ENCODE assay signal across 11 mouse cellular contexts in genomic region chr11:107419925-107420324, GRCm38 (mm10). TPM values are rescaled to one million over a fixed set of nuclear protein-coding genes. Genes with fewer than 3 reads are reported as not detected.
DNase-seq lines count a peak whose midpoint lies in the region; ATAC-seq and TF ChIP-seq lines count a peak whose summit lies in the region.
"Had no signal": no experiment of that assay in that cellular context is flagged by ENCODE, and none has a peak within 500 bp of the region (broad histone marks: within the 10 kb centered on the region; RNA-seq: fewer than 3 reads in every experiment).

No protein-coding gene starts in this region.

- peak; percentile 22 for DNase-seq in lung, embryonic 14.5 days
- no peak for DNase-seq in lung, postnatal 10 days
- no peak for DNase-seq in embryonic facial prominence, embryonic 10.5 days (ENCODE audit: low spot score)
- peak; percentile 47 for DNase-seq in midbrain, embryonic 14.5 days
- DNase-seq in embryo, embryonic 10 days (ENCODE audit: low spot score), result no peak
- no peak for DNase-seq in layer of hippocampus, postnatal 36 days
- DNase-seq: kidney, postnatal 36 days; lung, postnatal 4 days; right cerebral cortex, postnatal 14 days had no signal

- no peak overlapping the region for H3K27ac ChIP-seq in lung, embryonic 14.5 days (ENCODE audit: low read depth)
- peak overlapping the region; percentile 16; the same call in 1 of the 2 replicates for H3K27ac ChIP-seq in embryonic facial prominence, embryonic 10.5 days (replicated peaks)
- H3K27ac ChIP-seq in forebrain, embryonic 15.5 days (replicated peaks), result peak overlapping the region; percentile 69
- H3K27ac ChIP-seq in midbrain, embryonic 14.5 days (replicated peaks; ENCODE audit: low read depth, low read length), result peak overlapping the region; percentile 32; the same call in 1 of the 2 replicates

- no peak overlapping the region for H3K4me2 ChIP-seq in lung, embryonic 14.5 days
- no peak overlapping the region for H3K4me2 ChIP-seq in forebrain, embryonic 15.5 days (replicated peaks)
- no peak overlapping the region for H3K4me2 ChIP-seq in midbrain, embryonic 14.5 days (ENCODE audit: low read length)
- H3K4me2 ChIP-seq: heart, embryonic 11.5 days had no signal

- H3K9ac ChIP-seq in lung, embryonic 14.5 days, result no peak overlapping the region
- no peak overlapping the region for H3K9ac ChIP-seq in forebrain, embryonic 15.5 days (replicated peaks)
- no peak overlapping the region; the same call in 1 of the 2 replicates for H3K9ac ChIP-seq in midbrain, embryonic 14.5 days (replicated peaks; ENCODE audit: low read length)

- no peaks in the 10 kb centered on the region for H3K36me3 ChIP-seq in lung, embryonic 14.5 days (ENCODE audit: insufficient read depth)
- peaks cover 2% of the 10 kb centered on the region; the same call in 1 of the 2 replicates for H3K36me3 ChIP-seq in embryonic facial prominence, embryonic 10.5 days (replicated peaks)
- H3K36me3 ChIP-seq in forebrain, embryonic 15.5 days, result no peaks in the 10 kb centered on the region
- H3K36me3 ChIP-seq in midbrain, embryonic 14.5 days (ENCODE audit: control insufficient read depth, insufficient read depth, low read length), result no peaks in the 10 kb centered on the region

- H3K27me3 ChIP-seq in lung, embryonic 14.5 days (ENCODE audit: insufficient read depth, low read length), result no peaks in the 10 kb centered on the region
- H3K27me3 ChIP-seq in embryonic facial prominence, embryonic 10.5 days (replicated peaks; ENCODE audit: low read depth, poor library complexity, severe bottlenecking), result no peaks in the 10 kb centered on the region
- H3K27me3 ChIP-seq in forebrain, embryonic 15.5 days, result no peaks in the 10 kb centered on the region
- no peaks in the 10 kb centered on the region for H3K27me3 ChIP-seq in midbrain, embryonic 14.5 days (ENCODE audit: control insufficient read depth, insufficient read depth, low read length)

- no peak overlapping the region for H3K4me3 ChIP-seq in lung, embryonic 14.5 days (ENCODE audit: low read depth, low read length)
- H3K4me3 ChIP-seq in embryonic facial prominence, embryonic 10.5 days, result no peak overlapping the region
- no peak overlapping the region for H3K4me3 ChIP-seq in forebrain, embryonic 15.5 days
- no peak overlapping the region for H3K4me3 ChIP-seq in midbrain, embryonic 14.5 days (replicated peaks; ENCODE audit: low read depth, low read length)

- TF ChIP-seq CTCF in lung, embryonic 14.5 days (IDR thresholded peaks at IDR 0.05; ENCODE audit: low read depth), result no peak

- H3K4me1 ChIP-seq in lung, embryonic 14.5 days (ENCODE audit: insufficient read depth), result peaks cover 18% of the 10 kb centered on the region; the same call in 1 of the 2 replicates
- H3K4me1 ChIP-seq in embryonic facial prominence, embryonic 10.5 days, result peaks cover 33% of the 10 kb centered on the region
- H3K4me1 ChIP-seq in forebrain, embryonic 15.5 days, result peaks cover 53% of the 10 kb centered on the region
- H3K4me1 ChIP-seq in midbrain, embryonic 14.5 days (ENCODE audit: control insufficient read depth, insufficient read depth, low read length), result peaks cover 14% of the 10 kb centered on the region

- H3K9me3 ChIP-seq in lung, embryonic 14.5 days (ENCODE audit: low read depth, low read length), result no peaks in the 10 kb centered on the region
- no peaks in the 10 kb centered on the region for H3K9me3 ChIP-seq in embryonic facial prominence, embryonic 10.5 days
- H3K9me3 ChIP-seq in forebrain, embryonic 15.5 days, result no peaks in the 10 kb centered on the region
- no peaks in the 10 kb centered on the region for H3K9me3 ChIP-seq in midbrain, embryonic 14.5 days (ENCODE audit: control insufficient read depth, low read length)

- no peak for ATAC-seq in lung, embryonic 14.5 days (ENCODE audit: insufficient read depth)
- ATAC-seq in forebrain, embryonic 15.5 days (replicated peaks), result 0 out of 2 replicates have a peak, but pooled peaks have one; percentile 38
- no peak for ATAC-seq in midbrain, embryonic 14.5 days (ENCODE audit: low FRiP score, low TSS enrichment)

- WGBS in lung, embryonic 14.5 days, result 53% methylated on average over 7 of the region's 7 CpGs
- 66% methylated on average over 7 of the region's 7 CpGs for WGBS in embryonic facial prominence, embryonic 10.5 days
- WGBS in forebrain, embryonic 15.5 days, result 9% methylated on average over 7 of the region's 7 CpGs
- WGBS in midbrain, embryonic 14.5 days, result 28% methylated on average over 7 of the region's 7 CpGs

RNA-seq across cellular contexts. Expression of gene Pitpnc1, which starts 50.6 kb away (rescaled TPM):
- 16.2 and 17.3 TPM in 2 replicates for polyA plus RNA-seq in lung, embryonic 14.5 days (2014; fragmentation: Nextera tagmentation; extraction: Ambion mirVana)
- 37.1 and 42.5 TPM in 2 replicates for polyA plus RNA-seq in embryonic facial prominence, embryonic 10.5 days (2016; fragmentation: Nextera tagmentation; extraction: Ambion mirVana)
- 43.4 and 46.7 TPM in 2 replicates for polyA plus RNA-seq in forebrain, embryonic 15.5 days (2015; fragmentation: Nextera tagmentation; extraction: Ambion mirVana)
- polyA plus RNA-seq in midbrain, embryonic 14.5 days (2014; fragmentation: Nextera tagmentation; extraction: Ambion mirVana), result 32.8 and 42.1 TPM in 2 replicates
- 10 to 100 TPM; 48.9 to 53.6 TPM for total RNA-seq in layer of hippocampus, postnatal 36 days (2021)

RNA-seq across cellular contexts. Expression of gene Psmd12, which starts 59.4 kb away (rescaled TPM):
- polyA plus RNA-seq in lung, embryonic 14.5 days (2014; fragmentation: Nextera tagmentation; extraction: Ambion mirVana), result 188 and 192 TPM in 2 replicates
- 221 and 225 TPM in 2 replicates for polyA plus RNA-seq in embryonic facial prominence, embryonic 10.5 days (2016; fragmentation: Nextera tagmentation; extraction: Ambion mirVana)
- polyA plus RNA-seq in forebrain, embryonic 15.5 days (2015; fragmentation: Nextera tagmentation; extraction: Ambion mirVana), result 149 TPM in 2 replicates
- polyA plus RNA-seq in midbrain, embryonic 14.5 days (2014; fragmentation: Nextera tagmentation; extraction: Ambion mirVana), result 143 and 177 TPM in 2 replicates
- total RNA-seq in layer of hippocampus, postnatal 36 days (2021), result 10 to 100 TPM; 67.9 to 70.2 TPM

Comparison
In these comparisons a context has a peak if more than half of its experiments do, and no peak if none do; other contexts are left out.
1. DNase-seq: peak in lung, embryonic 14.5 days (single experiment) and midbrain, embryonic 14.5 days (single experiment); none in lung, postnatal 10 days (single experiment), embryonic facial prominence, embryonic 10.5 days (single experiment), embryo, embryonic 10 days (single experiment) and layer of hippocampus, postnatal 36 days (0 of 2).